Mouse (Mus musculus): ENCODE data around the gene AC131692.1. TPM values are rescaled to one million over a fixed set of nuclear protein-coding genes. Genes with fewer than 3 reads are reported as not detected.

AC131692.1 gene
- polyA plus RNA-seq, 1 experiment from 2014 or later = 0.19 TPM

DNA sequence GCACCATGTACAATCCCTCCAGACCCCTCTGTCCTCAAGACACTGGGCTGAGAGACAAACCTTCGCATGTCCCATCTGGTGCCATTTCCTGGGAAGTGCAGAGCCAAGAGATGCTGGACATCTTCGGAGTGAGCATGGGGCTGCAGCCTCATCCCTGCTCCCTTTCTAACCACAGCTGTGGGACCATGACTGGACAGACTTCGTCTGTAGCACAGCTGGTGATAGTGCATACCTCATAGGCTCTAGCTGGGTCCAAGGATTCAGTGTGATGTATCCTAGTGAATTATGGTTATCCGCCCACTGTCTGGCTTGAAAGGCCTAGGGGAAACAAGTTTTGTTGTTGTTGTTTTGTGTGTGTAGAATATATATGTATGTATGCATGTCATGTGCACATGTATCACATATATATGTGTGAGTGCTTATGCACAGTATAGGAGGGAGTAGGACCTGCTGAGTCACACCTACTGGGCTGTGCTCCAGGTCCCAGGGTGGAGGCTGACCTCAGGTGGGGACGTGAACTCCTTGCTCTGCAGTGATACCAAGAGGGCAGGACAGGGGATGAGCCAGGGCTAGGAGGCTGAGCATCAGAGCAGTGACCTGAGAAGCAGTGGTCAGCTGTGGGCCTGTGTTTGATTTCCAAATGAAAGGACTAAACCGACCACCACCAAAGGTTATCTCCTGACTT, 8.1 kb downstream of the AC131692.1 start:
- no peak overlapping the region for H3K4me2 ChIP-seq (ENCODE audit: low read depth, low read length)

DNA sequence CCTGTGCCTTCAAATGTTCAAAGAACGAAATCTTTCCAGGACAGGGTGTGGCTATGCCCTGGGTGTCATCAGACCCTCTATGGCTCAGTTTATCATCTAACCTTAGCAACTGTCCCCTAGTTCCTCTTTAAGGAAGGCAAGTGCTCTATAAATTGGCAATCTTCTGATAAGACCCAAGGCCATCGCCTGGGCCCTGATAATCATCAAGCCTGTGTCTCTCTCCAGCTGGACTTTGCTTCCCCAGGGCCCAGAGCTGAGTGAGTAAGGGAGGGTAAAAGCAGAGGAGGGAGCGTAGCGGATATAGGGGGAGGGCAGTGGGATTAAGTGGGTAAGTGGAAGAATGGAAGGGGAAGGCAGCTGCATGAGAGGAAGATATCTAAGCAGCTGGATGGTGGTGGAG, 10.3 kb downstream of the AC131692.1 start:
- Histone ChIP-seq H3K4me2 (ENCODE audit: low read depth, low read length) (no peak overlapping the region), H3K9ac (ENCODE audit: low read length) (0 out of 2 replicates have a peak overlapping the region, but pooled peaks have one; percentile 3), H3K4me1 (ENCODE audit: control insufficient read depth, insufficient read depth, low read length) (no peaks in the 10 kb centered on the region), H3K4me3 (replicated peaks; ENCODE audit: low read length) (no peak overlapping the region), H3K9me3 (replicated peaks; ENCODE audit: control insufficient read depth, low read length) (no peaks in the 10 kb centered on the region), H3K36me3 (ENCODE audit: control insufficient read depth, insufficient read depth, low read length) (no peaks in the 10 kb centered on the region), H3K27ac (ENCODE audit: low read length) (no peak overlapping the region), H3K27me3 (ENCODE audit: control insufficient read depth, insufficient read depth, low read length) (no peaks in the 10 kb centered on the region)
- WGBS = 67% methylated on average over 4 of the region's 4 CpGs
- ATAC-seq (ENCODE audit: insufficient read depth, low FRiP score) = no peak

More for the DNA sequence above, 8.1 kb downstream of the AC131692.1 start:
- WGBS = 73% methylated on average over 6 of the region's 6 CpGs
- Histone ChIP-seq H3K4me3 (replicated peaks; ENCODE audit: low read length) (no peak overlapping the region), H3K9ac (ENCODE audit: low read length) (no peak overlapping the region), H3K4me1 (ENCODE audit: control insufficient read depth, insufficient read depth, low read length) (no peaks in the 10 kb centered on the region), H3K9me3 (replicated peaks; ENCODE audit: control insufficient read depth, low read length) (no peaks in the 10 kb centered on the region), H3K27me3 (ENCODE audit: control insufficient read depth, insufficient read depth, low read length) (no peaks in the 10 kb centered on the region), H3K36me3 (ENCODE audit: control insufficient read depth, insufficient read depth, low read length) (no peaks in the 10 kb centered on the region), H3K27ac (ENCODE audit: low read length) (no peak overlapping the region)
- peak; percentile 32; the same call in 1 of the 2 replicates for ATAC-seq (ENCODE audit: insufficient read depth, low FRiP score)

DNA sequence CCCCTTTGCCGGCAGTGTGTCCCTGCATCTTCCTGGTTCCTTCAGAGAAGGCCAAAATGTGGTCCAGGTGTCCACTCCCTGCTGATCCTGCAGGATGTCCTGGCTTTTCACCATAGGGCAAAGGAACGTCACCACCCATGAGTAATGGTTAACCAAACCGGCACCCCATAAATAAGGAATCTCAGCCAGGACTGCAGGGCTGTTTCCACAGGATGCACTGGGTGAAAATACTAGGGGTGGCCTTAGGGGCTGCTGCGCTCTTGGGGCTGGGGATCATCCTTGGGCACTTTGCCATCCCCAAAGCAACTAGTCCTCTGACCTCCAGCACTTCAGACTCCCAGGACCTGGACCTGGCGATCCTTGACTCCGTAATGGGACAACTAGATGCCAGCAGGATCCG, 11.4 kb downstream of the AC131692.1 start, which contains the start of gene Naaladl1:
TSS of gene Naaladl1 (plus strand) at position 197 of the 400 bp plus-strand sequence.
- 80% methylated on average over 7 of the region's 7 CpGs for WGBS
- Histone ChIP-seq H3K9ac (ENCODE audit: low read length) (0 out of 2 replicates have a peak within 1 kb of the TSS, but pooled peaks have one; percentile 3), H3K4me1 (ENCODE audit: control insufficient read depth, insufficient read depth, low read length) (no peaks in the 10 kb centered on the region), H3K27ac (ENCODE audit: low read length) (no peak within 1 kb of the TSS), H3K36me3 (ENCODE audit: control insufficient read depth, insufficient read depth, low read length) (no peaks in the 10 kb centered on the region), H3K9me3 (replicated peaks; ENCODE audit: control insufficient read depth, low read length) (no peaks in the 10 kb centered on the region), H3K27me3 (ENCODE audit: control insufficient read depth, insufficient read depth, low read length) (no peaks in the 10 kb centered on the region), H3K4me2 (ENCODE audit: low read depth, low read length) (no peak within 1 kb of the TSS), H3K4me3 (replicated peaks; ENCODE audit: low read length) (no peak within 1 kb of the TSS)
- no peak for ATAC-seq (ENCODE audit: insufficient read depth, low FRiP score)

DNA sequence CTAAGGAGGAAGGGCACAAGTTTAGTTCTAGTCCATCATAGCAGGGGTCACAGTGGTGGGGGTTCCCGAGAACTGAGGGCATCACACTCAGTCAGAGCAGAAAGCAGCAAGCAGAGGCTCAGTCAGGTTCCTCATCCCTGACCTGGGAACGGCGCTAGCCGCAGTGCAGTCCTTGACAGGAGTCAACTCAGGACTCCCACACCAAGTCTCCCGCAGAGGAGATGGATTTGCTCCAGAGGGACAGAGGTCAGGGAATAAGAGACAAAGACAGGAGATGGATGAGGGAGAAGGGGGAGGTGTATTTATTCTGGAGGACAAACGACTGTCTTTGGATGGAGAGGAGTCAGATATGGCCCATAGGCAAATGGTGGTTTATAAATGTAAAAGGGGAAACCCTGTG, 18.9 kb downstream of the AC131692.1 start:
- Histone ChIP-seq H3K4me3 (replicated peaks; ENCODE audit: low read length) (no peak overlapping the region), H3K27me3 (ENCODE audit: control insufficient read depth, insufficient read depth, low read length) (no peaks in the 10 kb centered on the region), H3K27ac (ENCODE audit: low read length) (no peak overlapping the region), H3K4me2 (ENCODE audit: low read depth, low read length) (no peak overlapping the region), H3K36me3 (ENCODE audit: control insufficient read depth, insufficient read depth, low read length) (0 out of 2 replicates have a peak, but pooled peaks cover 8% of the 10 kb centered on the region), H3K9ac (ENCODE audit: low read length) (no peak overlapping the region), H3K4me1 (ENCODE audit: control insufficient read depth, insufficient read depth, low read length) (peaks cover 8% of the 10 kb centered on the region; the same call in 1 of the 2 replicates), H3K9me3 (replicated peaks; ENCODE audit: control insufficient read depth, low read length) (no peaks in the 10 kb centered on the region)
- WGBS = 35% methylated on average over 6 of the region's 6 CpGs
- ATAC-seq (ENCODE audit: insufficient read depth, low FRiP score) = no peak

DNA sequence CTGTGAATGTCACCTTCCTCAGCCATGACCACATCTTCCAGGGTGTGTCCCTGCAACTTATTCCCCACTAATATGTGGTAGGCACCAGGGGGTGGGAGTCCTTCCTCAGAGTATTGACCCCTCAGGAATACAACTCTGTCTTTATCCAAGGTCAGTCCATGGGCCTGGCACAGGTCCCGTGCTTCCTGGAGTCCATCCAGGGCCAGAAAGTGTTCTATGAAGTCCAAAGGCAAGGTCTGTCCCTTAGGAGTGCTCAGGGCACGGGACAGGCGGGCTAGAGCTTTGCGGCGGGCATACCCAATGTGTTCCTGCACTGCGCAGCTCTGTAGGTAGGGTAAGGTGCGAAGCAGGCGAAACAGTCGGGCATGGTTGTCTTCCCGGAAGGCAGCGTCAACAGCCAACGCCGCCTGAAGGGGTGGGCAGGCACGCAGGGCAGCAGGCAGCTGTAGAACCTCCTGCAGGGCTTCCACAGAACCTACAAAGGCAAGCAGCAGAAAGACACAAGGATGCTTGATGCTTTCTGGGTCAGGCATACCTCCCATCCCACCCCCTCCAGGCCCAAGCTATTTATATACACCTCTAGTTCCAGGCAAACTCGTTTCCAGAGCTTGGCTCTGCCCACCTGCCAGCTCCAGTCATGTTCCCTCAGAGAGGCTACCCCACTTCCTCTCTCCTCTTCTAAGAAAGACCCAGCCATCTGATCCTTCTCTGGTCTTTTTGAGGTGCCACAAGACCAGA, 22.1 kb downstream of the AC131692.1 start:
- Histone ChIP-seq H3K9me3 (replicated peaks; ENCODE audit: control insufficient read depth, low read length) (no peaks in the 10 kb centered on the region), H3K4me1 (ENCODE audit: control insufficient read depth, insufficient read depth, low read length) (peaks cover 14% of the 10 kb centered on the region; the same call in 1 of the 2 replicates), H3K36me3 (ENCODE audit: control insufficient read depth, insufficient read depth, low read length) (0 out of 2 replicates have a peak, but pooled peaks cover 8% of the 10 kb centered on the region), H3K27ac (ENCODE audit: low read length) (no peak overlapping the region), H3K27me3 (ENCODE audit: control insufficient read depth, insufficient read depth, low read length) (no peaks in the 10 kb centered on the region), H3K9ac (ENCODE audit: low read length) (0 out of 2 replicates have a peak overlapping the region, but pooled peaks have one; percentile 22), H3K4me3 (replicated peaks; ENCODE audit: low read length) (0 out of 2 replicates have a peak overlapping the region, but pooled peaks have one; percentile 90), H3K4me2 (ENCODE audit: low read depth, low read length) (no peak overlapping the region; the same call in 1 of the 2 replicates)
- 86% methylated on average over 15 of the region's 15 CpGs for WGBS
- no peak for ATAC-seq (ENCODE audit: insufficient read depth, low FRiP score)

DNA sequence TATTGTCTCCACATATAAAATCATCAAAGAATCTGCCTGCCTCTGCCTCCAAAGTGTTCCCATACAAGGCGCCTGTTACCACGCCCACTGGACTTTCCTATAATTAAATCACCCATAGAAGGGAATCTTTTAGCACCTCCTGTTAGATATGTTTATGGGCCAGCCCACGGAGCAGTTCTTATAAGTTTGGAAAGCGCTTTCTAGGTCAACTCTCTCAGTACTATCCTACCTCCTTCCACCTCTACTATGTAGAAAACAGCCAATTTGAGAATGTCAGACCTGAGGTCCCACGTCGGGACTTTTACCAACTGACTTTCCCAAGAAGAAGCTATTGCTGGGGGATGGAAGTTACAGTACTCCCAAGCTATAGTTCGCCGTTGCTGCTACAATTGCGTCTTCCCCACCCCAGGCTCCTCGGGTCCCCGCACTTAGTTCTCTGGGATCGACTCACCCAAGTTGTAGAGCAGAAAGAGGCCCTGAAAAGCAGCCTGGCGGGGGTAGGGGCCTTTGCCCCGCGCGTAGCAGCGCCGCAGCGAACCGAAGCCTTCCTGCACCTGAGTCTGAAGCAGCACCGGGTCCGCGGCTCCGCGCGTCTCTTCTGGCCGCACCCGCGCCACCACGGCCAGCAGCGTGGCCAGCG, 23.2 kb downstream of the AC131692.1 start:
- WGBS = 4% methylated on average over 32 of the region's 32 CpGs
- Histone ChIP-seq H3K4me2 (ENCODE audit: low read depth, low read length) (peak overlapping the region; percentile 87), H3K9me3 (replicated peaks; ENCODE audit: control insufficient read depth, low read length) (no peaks in the 10 kb centered on the region), H3K4me3 (replicated peaks; ENCODE audit: low read length) (peak overlapping the region; percentile 90), H3K27me3 (ENCODE audit: control insufficient read depth, insufficient read depth, low read length) (no peaks in the 10 kb centered on the region), H3K4me1 (ENCODE audit: control insufficient read depth, insufficient read depth, low read length) (peaks cover 14% of the 10 kb centered on the region; the same call in 1 of the 2 replicates), H3K27ac (ENCODE audit: low read length) (peak overlapping the region; percentile 98), H3K36me3 (ENCODE audit: control insufficient read depth, insufficient read depth, low read length) (0 out of 2 replicates have a peak, but pooled peaks cover 8% of the 10 kb centered on the region), H3K9ac (ENCODE audit: low read length) (peak overlapping the region; percentile 92)
- peak; percentile 1; the same call in 1 of the 2 replicates for ATAC-seq (ENCODE audit: insufficient read depth, low FRiP score)

DNA sequence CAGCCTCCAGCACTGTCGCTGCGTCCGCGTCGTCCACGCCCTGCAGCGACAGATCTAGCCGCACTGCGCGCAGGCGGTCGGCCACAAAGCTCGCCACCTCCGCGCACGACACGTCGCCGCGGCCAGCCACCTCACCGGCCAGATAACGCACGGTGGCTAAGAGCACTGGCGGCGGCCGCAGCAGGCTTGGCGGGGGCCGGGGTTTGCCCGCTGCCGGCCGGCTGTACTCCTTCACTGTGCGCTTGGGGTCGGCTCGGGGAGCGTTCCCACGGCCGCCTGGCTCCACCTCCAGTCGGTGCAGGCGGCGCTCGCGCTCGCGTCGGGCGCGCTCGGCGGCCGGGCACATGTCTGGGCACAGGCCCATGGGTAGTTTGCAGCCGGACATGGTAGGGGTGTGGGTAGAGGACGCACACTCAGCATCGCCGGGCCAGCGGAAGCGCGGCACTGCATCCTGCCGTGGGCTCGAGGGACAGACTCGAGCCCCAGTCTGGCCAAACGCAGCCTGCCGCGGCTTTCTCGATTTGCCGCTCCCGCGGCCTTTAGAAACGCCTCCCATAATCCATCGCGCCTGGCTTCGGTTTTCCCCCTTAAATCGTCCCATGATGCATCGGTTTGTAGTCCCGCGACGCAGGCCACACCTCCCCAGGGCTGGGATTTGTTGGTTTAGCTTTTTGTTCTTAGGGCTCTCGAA, 23.9 kb downstream of the AC131692.1 start, which contains the start of gene Sac3d1:
TSS of gene Sac3d1 (minus strand) at position 665 of the 691 bp plus-strand sequence.
- Histone ChIP-seq H3K4me3 (replicated peaks; ENCODE audit: low read length) (peak within 1 kb of the TSS; percentile 90), H3K4me1 (ENCODE audit: control insufficient read depth, insufficient read depth, low read length) (peaks cover 14% of the 10 kb centered on the region; the same call in 1 of the 2 replicates), H3K9me3 (replicated peaks; ENCODE audit: control insufficient read depth, low read length) (no peaks in the 10 kb centered on the region), H3K27ac (ENCODE audit: low read length) (peak within 1 kb of the TSS; percentile 98), H3K36me3 (ENCODE audit: control insufficient read depth, insufficient read depth, low read length) (0 out of 2 replicates have a peak, but pooled peaks cover 8% of the 10 kb centered on the region), H3K4me2 (ENCODE audit: low read depth, low read length) (peak within 1 kb of the TSS; percentile 87), H3K9ac (ENCODE audit: low read length) (peak within 1 kb of the TSS; percentile 92), H3K27me3 (ENCODE audit: control insufficient read depth, insufficient read depth, low read length) (no peaks in the 10 kb centered on the region)
- peak; percentile 90 for ATAC-seq (ENCODE audit: insufficient read depth, low FRiP score)
- 0% methylated on average over 77 of the region's 77 CpGs for WGBS

DNA sequence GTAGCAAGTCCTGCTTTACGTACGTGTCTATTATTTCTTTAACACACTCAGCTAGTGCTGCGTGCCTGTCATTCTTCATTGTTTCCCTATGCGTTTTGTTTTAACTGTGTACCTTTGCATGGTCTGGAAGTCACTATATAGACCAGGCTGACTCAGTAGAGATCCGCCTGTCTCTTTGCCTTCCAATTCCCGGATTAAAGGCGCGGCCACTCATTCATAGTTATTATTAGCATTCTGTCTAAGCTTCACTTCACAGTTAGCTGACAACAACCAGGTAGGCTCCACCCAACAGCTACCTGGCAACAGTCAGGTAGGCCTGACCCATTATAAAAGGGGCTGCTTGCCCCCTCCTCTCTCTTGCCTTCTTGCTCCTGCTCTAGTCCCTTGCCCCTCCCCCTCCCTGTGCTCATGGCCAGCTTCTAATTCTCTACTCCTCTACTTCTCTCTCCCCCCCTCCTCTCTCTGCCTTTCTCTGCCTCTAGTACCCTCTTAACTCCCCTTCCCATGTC, 24.5 kb downstream of the AC131692.1 start:
- H3K27me3 ChIP-seq (ENCODE audit: control insufficient read depth, insufficient read depth, low read length) = no peaks in the 10 kb centered on the region
- H3K27ac ChIP-seq (ENCODE audit: low read length) = peak overlapping the region; percentile 98
- peaks cover 17% of the 10 kb centered on the region; the same call in 1 of the 2 replicates for H3K4me1 ChIP-seq (ENCODE audit: control insufficient read depth, insufficient read depth, low read length)
- peak; percentile 11; the same call in 1 of the 2 replicates for ATAC-seq (ENCODE audit: insufficient read depth, low FRiP score)
- H3K4me3 ChIP-seq (replicated peaks; ENCODE audit: low read length) = peak overlapping the region; percentile 90
- peak overlapping the region; percentile 87 for H3K4me2 ChIP-seq (ENCODE audit: low read depth, low read length)
- H3K36me3 ChIP-seq (ENCODE audit: control insufficient read depth, insufficient read depth, low read length) = 0 out of 2 replicates have a peak, but pooled peaks cover 8% of the 10 kb centered on the region
- no peaks in the 10 kb centered on the region for H3K9me3 ChIP-seq (replicated peaks; ENCODE audit: control insufficient read depth, low read length)
- peak overlapping the region; percentile 92 for H3K9ac ChIP-seq (ENCODE audit: low read length)
- WGBS = under 1% methylated on average over 8 of the region's 8 CpGs
